Mouse (Mus musculus) neural tube, embryonic 11.5 days (tissue): ENCODE results near the gene Fance. TPM values are rescaled to one million over a fixed set of nuclear protein-coding genes. Genes with fewer than 3 reads are reported as not detected.

ENCODE experiments used
- ATAC-seq: fragments of 200-750 bp; cut with Nextera tagmentation; 2 replicates; pipeline ENCODE4 v1.8.0; 2017; ENCODE audit warnings: moderate number of reproducible peaks, mild to moderate bottlenecking, moderate TSS enrichment, moderate library complexity; ENCODE audit not compliant: insufficient read depth, low FRiP score, low TSS enrichment
- DNase-seq: peaks from one replicate; pipeline ENCODE4 v3.0.0-alpha.2; 2015; ENCODE audit warnings: low spot score
- H3K27ac ChIP-seq: fragments of 300-500 bp; sonication (generic); 2 replicates; pipeline ENCODE4 v1.5.1; 2014; ENCODE audit warnings: low read depth, mild to moderate bottlenecking, low read length
- H3K27me3 ChIP-seq: fragments of 300-500 bp; sonication (generic); 2 replicates; pipeline ENCODE4 v1.6.1; 2014; ENCODE audit warnings: mild to moderate bottlenecking, low read length, mixed read lengths; ENCODE audit not compliant: control insufficient read depth, insufficient read depth
- H3K36me3 ChIP-seq: fragments of 300-500 bp; sonication (generic); 2 replicates; pipeline ENCODE4 v1.6.1; 2014; ENCODE audit warnings: mild to moderate bottlenecking, low read length, moderate library complexity, mixed read lengths; ENCODE audit not compliant: control insufficient read depth, insufficient read depth
- H3K4me1 ChIP-seq: fragments of 300-500 bp; sonication (generic); 2 replicates; pipeline ENCODE4 v1.6.1; 2014; ENCODE audit warnings: low read length, mixed read lengths; ENCODE audit not compliant: control insufficient read depth, insufficient read depth
- H3K4me2 ChIP-seq: fragments of 300-500 bp; sonication (generic); 2 replicates; pipeline ENCODE4 v1.6.1; 2014; ENCODE audit warnings: low read depth, mild to moderate bottlenecking, moderate library complexity
- H3K4me3 ChIP-seq: fragments of 300-500 bp; sonication (generic); 2 replicates; pipeline ENCODE4 v1.5.1; 2014; ENCODE audit warnings: low read depth, low read length
- H3K9ac ChIP-seq: fragments of 300-500 bp; sonication (generic); 2 replicates; pipeline ENCODE4 v1.6.1; 2014; ENCODE audit warnings: mild to moderate bottlenecking, low read length
- H3K9me3 ChIP-seq: fragments of 300-500 bp; sonication (generic); 2 replicates; pipeline ENCODE4 v1.6.1; 2016; ENCODE audit warnings: low read length; ENCODE audit not compliant: control insufficient read depth
- WGBS: fragments of 180-500 bp; shearing (Covaris S2); extraction: QIAGEN DNeasy Blood & Tissue Kit; methylation state at CpG from one replicate; pipeline ENCODE4 v1.1.7; 2014; 5-methylcytosine and 5-hydroxymethylcytosine counted together
- polyA plus RNA-seq: library from polyadenylated mRNA; unstranded; fragments of >200 nt; fragmentation: Nextera tagmentation; extraction: Ambion mirVana; gene quantifications from 2 replicates; pipeline ENCODE4 v1.2.1, GENCODE M21; 2014

Gene Fance
- polyA plus RNA-seq, 1 experiment from 2014 or later, result 23.7 TPM

DNA sequence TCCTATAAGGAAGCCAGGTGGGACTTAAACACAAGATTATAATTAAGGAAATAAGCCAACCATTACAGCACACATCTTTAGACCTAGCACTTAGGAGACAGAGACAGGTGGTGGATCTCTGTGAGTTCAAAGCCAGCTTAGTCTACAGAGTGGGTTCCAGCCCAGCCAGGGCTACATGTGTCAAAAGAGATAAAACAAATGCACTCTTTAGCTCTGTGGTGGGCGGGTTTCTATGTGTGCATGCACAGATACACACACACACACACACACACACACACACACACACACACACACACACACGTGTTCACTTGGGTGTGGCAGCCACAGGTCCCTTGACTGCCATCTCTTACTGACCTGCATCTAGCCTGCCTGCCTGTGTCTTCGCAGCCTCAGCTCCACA, 35.2 kb upstream of the Fance start:
- Histone ChIP-seq H3K4me2 (no peak overlapping the region), H3K9me3 (no peaks in the 10 kb centered on the region), H3K36me3 (no peaks in the 10 kb centered on the region), H3K9ac (no peak overlapping the region), H3K27ac (no peak overlapping the region), H3K4me3 (no peak overlapping the region), H3K27me3 (no peaks in the 10 kb centered on the region), H3K4me1 (peaks cover 13% of the 10 kb centered on the region)
- WGBS, result 90% methylated on average over 3 of the region's 3 CpGs
- no peak for DNase-seq
- no peak for ATAC-seq

DNA sequence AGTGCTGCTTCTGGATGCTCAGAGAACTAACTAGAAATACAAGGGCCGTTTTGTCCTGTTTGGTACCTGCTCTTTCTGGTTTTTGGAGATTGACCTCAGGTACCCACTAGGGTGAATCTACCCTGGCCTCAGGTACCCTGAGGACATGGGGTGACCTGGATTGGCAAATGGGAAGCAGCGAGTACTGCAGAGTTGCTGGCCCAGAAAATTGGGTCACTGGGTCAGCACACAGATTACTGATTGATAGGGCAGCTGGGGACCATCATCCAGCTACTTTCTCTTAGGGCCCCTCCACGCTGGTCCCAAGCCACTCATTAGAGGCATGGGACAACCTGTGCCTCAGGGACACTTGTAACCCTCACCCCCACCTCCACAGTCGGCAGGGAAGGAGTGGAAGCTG, 34.1 kb upstream of the Fance start:
- Histone ChIP-seq H3K27me3 (no peaks in the 10 kb centered on the region), H3K9me3 (no peaks in the 10 kb centered on the region), H3K27ac (no peak overlapping the region), H3K4me1 (peaks cover 13% of the 10 kb centered on the region), H3K36me3 (no peaks in the 10 kb centered on the region), H3K4me3 (no peak overlapping the region), H3K4me2 (no peak overlapping the region), H3K9ac (no peak overlapping the region)
- ATAC-seq (no peak), DNase-seq (no peak)
- 41% methylated on average over 4 of the region's 4 CpGs for WGBS

DNA sequence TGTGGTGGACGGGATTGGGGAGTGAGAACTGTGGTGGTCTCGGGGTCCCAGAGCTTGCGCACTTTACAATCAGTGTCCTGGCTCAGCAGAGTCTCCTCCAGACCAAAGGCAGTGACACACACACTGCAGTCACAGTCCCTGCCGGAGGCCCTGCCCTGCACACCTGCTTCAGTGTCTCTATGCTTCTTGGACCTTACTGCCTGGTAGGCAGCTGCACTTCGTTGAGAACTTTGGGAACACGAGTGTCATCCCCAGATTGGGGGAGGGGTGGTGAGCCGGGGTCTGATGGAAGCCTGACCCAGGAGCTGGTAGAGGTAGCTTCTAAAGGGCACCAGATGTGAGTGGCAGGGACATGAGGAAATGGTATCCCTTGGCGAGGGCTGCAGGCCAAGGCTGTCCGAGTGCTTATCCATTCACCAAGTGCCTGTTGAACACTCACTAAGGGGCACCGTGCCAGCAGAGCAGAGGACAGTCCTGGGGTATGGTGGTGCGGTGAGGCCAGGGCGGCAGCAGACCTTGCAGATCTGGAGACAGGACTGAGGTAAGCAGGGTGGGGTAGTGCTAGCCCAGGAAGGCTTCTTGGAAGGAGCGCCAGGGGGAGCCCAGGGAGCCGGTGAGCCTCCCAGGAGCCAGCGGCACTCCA, 33.4 kb upstream of the Fance start:
- 72% methylated on average over 15 of the region's 15 CpGs for WGBS
- Histone ChIP-seq H3K9me3 (no peaks in the 10 kb centered on the region), H3K4me1 (peaks cover 13% of the 10 kb centered on the region), H3K4me3 (no peak overlapping the region), H3K27me3 (no peaks in the 10 kb centered on the region), H3K27ac (no peak overlapping the region), H3K4me2 (no peak overlapping the region), H3K9ac (no peak overlapping the region), H3K36me3 (no peaks in the 10 kb centered on the region)
- no peak for ATAC-seq
- DNase-seq, result no peak

DNA sequence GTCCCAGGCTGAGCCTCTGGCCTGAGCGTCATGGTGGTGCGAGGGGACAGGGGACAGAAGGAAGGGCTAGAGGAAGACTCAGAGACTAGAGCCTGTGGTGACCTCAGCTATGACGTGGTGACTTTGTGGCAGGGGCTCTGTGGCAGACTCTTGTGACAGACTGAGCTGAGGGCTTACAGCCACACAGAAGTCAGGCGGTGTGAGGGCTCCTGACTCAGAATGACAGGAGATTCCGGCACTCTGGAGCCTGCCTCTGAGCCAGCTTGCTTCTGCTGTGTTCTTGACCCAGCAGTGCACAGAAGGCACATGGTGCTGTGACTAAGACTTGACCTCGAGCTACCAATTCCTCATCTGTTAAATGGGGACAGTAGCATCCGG, 32.9 kb upstream of the Fance start:
- 77% methylated on average over 7 of the region's 7 CpGs for WGBS
- H3K4me1 ChIP-seq, result peaks cover 13% of the 10 kb centered on the region

DNA sequence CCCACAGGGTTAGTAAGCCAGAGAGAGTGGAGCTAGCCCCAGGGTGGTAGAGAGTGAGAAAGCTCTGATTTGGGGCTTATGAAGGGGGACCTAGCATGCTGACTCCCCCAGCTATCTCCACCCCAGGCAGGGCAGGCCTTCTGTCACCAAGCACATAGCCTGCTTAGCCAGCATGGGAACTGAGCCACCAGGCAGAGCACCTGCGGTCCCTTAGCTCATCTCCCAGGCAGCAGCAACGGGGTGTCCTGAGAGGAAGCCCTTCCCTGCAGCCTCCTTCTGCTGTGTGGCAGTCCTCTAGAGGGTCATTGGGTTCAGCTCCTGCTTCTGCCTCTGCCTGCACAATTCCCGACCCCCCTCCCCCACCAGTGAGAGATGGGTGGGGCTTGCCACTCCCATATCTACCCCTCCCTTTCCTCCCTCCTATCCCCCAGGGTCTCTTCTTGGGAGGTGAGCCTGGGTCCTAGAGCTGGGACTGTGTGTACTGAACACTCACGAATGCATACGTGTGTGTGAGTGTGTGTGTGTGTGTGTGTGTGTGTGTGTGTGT, 32.4 kb upstream of the Fance start:
- Histone ChIP-seq H3K4me2 (no peak overlapping the region), H3K9ac (no peak overlapping the region), H3K4me3 (no peak overlapping the region), H3K4me1 (peaks cover 13% of the 10 kb centered on the region), H3K9me3 (no peaks in the 10 kb centered on the region), H3K36me3 (no peaks in the 10 kb centered on the region), H3K27ac (no peak overlapping the region), H3K27me3 (no peaks in the 10 kb centered on the region)
- DNase-seq, result no peak
- 49% methylated on average over 5 of the region's 5 CpGs for WGBS
- ATAC-seq, result no peak

More for the DNA sequence above, 32.9 kb upstream of the Fance start:
- no peak for ATAC-seq
- Histone ChIP-seq H3K9me3 (no peaks in the 10 kb centered on the region), H3K4me2 (no peak overlapping the region), H3K36me3 (no peaks in the 10 kb centered on the region), H3K27me3 (no peaks in the 10 kb centered on the region), H3K9ac (no peak overlapping the region), H3K27ac (no peak overlapping the region), H3K4me3 (no peak overlapping the region)
- DNase-seq, result no peak

DNA sequence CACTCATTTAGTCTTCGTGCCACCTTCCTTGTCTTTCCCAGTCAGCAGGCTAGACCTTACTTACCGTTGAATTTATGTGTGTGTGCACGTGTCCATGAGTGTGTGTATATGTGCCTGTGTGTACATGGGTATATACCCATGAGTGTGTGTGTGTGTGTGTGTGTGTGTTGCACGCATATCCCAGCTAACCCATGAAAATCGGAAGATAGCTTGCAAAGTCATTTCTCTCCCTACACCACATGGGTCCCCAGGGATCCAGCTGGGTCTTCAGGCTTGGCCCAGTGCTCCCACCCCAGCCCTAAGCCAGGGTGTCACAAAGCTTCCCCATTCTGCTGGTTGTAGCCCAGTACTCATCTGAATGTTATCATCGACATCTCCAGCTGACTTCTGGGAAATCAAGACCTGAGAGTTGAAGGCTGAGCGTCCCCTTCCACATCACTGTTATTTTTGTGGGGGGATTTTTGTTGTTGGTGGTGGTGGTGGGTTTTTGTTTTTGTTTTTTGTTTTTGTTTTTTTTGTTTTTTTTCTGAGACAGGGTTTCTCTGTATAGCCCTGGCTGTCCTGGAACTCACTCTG, 31.4 kb upstream of the Fance start:
- 93% methylated on average over 7 of the region's 7 CpGs for WGBS
- no peak overlapping the region for H3K9ac ChIP-seq
- no peaks in the 10 kb centered on the region for H3K27me3 ChIP-seq
- ATAC-seq (no peak), DNase-seq (no peak)
- peaks cover 13% of the 10 kb centered on the region for H3K4me1 ChIP-seq
- no peak overlapping the region for H3K4me3 ChIP-seq
- no peaks in the 10 kb centered on the region for H3K9me3 ChIP-seq
- no peaks in the 10 kb centered on the region; the same call in 1 of the 2 replicates for H3K36me3 ChIP-seq
- H3K27ac ChIP-seq, result no peak overlapping the region
- no peak overlapping the region for H3K4me2 ChIP-seq

DNA sequence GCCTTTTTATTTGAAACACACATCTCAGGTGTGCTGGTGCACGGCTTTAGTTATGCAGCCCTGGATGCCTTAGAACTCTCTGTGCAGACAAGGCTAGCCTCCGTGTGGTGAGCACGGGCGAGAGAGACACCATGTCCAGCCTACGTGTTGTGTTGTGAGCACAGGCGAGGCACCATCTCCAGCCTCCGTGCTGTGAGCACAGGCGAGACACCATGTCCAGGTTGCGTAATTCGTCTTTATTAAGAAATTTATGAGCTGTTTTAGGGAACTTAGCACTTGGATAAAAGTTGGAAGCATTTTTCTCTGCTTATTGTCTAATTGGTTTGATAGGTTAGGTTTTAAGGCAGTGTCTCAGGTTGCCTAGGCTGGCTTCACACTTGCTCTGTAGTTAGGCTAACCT, 30.1 kb upstream of the Fance start:
- Histone ChIP-seq H3K4me3 (no peak overlapping the region), H3K9me3 (no peaks in the 10 kb centered on the region), H3K36me3 (no peaks in the 10 kb centered on the region; the same call in 1 of the 2 replicates), H3K27ac (no peak overlapping the region), H3K9ac (no peak overlapping the region), H3K4me1 (peaks cover 13% of the 10 kb centered on the region), H3K4me2 (no peak overlapping the region), H3K27me3 (no peaks in the 10 kb centered on the region)
- WGBS, result 90% methylated on average over 10 of the region's 10 CpGs
- DNase-seq (no peak), ATAC-seq (no peak)

DNA sequence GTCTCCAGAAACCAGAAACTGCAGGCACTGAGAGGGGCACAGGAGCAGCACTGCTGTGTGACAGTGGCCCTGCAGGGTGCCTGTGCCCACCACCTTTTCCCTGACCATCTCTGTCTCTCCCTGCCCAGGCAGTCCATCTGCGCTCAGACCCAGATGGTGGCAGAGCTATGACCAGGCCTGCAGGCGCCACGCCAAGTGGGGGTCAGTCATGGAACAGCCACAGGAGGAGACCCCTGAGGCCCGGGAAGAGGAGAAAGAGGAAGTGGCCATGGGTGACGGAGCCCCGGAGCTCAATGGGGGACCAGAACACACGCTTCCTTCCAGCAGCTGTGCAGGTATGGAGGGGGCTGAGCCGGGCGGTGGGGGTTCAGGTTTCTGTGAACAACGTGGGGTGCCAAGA, 27.2 kb upstream of the Fance start:
- H3K4me1 ChIP-seq, result no peaks in the 10 kb centered on the region
- ATAC-seq (no peak), DNase-seq (no peak)
- 80% methylated on average over 10 of the region's 10 CpGs for WGBS
- H3K9ac ChIP-seq, result no peak overlapping the region
- no peak overlapping the region for H3K4me2 ChIP-seq
- no peaks in the 10 kb centered on the region; the same call in 1 of the 2 replicates for H3K36me3 ChIP-seq
- no peak overlapping the region for H3K27ac ChIP-seq
- no peaks in the 10 kb centered on the region for H3K27me3 ChIP-seq
- no peaks in the 10 kb centered on the region for H3K9me3 ChIP-seq
- no peak overlapping the region for H3K4me3 ChIP-seq

DNA sequence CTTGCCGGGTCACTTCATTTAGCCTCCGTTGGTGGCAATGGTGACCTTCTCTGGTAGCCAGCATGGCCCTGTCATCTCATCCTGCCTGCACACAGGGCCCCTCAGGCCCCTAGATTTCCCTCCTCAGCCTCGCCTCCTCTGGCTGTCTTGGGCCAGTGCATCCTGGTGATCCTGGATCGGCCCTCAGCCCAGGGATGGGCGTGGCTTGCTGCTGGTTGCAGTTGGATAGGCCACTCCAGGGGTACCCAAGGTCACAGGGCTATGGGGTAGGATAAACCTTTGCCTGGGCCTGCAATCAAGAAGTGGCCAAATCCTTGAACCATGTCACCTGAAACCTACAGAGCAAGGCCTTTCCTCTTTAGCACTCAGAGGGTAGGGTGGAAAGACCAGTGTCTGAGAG, 26.4 kb upstream of the Fance start:
- H3K4me3 ChIP-seq, result no peak overlapping the region
- no peaks in the 10 kb centered on the region for H3K4me1 ChIP-seq
- no peaks in the 10 kb centered on the region; the same call in 1 of the 2 replicates for H3K36me3 ChIP-seq
- DNase-seq (no peak), ATAC-seq (no peak)
- H3K4me2 ChIP-seq, result no peak overlapping the region
- no peaks in the 10 kb centered on the region for H3K9me3 ChIP-seq
- H3K27ac ChIP-seq, result no peak overlapping the region
- no peak overlapping the region for H3K9ac ChIP-seq
- H3K27me3 ChIP-seq, result no peaks in the 10 kb centered on the region
- 41% methylated on average over 5 of the region's 5 CpGs for WGBS
